Mouse (Mus musculus): Measurements from ENCODE around the gene Hmgcr.

The Hmgcr gene

GRCm38 (mm10) chr13:96670406-96671077, at the start of gene Hmgcr:
TSS of gene Hmgcr (minus strand) at chr13:96670936.
- peak; percentile 99 for DNase-seq

DNA sequence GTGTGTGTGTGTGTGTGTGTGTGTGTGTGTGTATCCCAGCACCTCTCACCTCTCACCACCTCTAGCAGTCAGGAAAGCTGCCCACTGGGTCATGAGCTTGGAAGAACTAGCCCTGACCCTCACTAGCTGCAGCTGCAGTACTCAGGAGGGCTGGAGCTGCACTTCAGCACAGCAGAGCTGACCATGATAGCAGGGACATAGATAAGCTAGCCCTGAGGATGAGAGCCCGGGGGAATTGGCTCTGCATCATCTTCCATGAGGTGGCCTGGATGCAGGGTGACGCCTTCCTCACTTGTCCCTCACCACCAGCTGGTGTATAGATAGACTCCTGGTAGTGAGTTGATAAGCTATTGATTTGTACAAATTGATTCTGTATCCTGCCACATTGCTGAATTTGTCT, 49.3 kb upstream of the Hmgcr start:
- DNase-seq: no peak

DNA sequence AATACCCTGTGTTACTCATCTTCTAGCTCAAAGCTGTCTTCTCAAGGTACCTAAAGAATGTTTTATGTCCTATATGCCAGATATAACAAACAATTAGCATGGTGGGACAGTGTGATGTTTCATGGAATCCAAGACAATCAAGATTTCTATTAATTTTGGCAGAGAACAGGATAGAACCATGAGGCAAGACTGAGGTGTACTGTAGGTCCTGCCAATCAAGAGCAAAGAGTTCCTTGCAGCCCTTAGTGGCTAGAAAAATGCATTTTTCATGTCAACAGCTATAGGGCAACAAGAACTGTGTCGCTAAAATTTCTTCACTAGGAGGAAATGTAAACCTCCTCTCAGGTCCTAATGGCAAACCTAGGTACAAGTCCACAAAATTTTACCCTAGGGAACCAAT, 47.1 kb upstream of the Hmgcr start:
- DNase-seq: no peak

DNA sequence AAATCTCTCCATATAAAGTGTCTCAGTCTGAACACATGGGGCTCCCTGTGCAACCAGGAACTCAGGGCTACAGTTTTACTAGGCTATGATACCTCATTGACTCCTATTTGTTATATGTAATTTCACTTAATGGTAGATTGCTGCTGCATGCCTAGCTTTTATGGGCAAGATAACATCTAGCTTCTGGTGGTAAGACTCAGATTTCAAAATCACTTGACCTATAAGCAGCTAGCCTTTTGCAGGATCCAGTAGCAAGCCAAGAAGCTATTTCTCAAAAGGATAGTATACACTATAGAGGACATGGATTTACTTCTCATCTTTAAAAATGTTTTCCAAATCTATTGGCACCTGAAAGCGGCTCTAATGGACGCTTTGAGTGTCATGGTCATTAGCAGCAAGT, 45.6 kb upstream of the Hmgcr start:
- DNase-seq: no peak

DNA sequence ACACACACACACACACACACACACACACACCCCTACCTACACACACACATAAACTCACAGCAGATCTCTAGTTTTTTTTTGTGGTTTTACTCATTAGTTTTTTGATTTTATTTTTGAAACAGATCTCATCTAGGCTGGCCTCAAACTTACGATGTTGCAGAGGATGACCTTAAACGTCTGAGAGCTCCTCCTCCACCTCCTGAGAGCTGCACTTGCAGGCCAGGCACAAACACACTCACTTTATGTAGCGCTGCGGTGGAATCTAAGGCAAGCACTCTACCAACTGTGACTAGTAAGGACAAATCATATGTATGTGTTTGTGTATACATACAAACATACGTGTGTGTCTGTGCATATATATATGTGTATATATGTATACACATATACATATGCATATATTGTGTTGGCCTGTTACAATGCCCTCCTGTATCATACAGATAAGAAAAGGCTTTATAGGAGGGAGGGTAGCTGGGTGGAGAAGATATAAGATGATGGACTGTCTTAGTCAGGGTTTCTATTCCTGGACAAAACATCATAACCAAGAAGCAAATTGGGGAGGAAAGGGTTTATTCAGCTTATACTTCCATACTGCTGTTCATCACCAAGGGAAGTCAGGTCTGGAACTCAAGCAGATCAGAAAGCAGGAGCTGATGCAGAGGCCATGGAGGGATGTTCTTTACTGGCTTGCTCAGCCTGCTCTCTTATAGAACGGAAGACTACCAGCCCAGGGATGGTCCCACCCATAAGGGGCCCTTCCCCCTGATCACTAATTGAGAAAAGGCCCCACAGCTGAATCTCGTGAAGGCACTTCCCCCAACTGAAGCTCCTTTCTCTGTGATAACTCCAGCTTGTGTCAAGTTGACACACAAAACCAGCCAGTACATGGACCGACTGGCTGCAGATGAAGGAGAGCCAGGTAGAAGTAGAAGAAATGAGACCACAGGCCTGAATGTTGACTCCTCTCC, 38.8 kb upstream of the Hmgcr start:
- DNase-seq: no peak

GRCm38 (mm10) chr13:96702567-96703278, 32.0 kb upstream of the Hmgcr start:
- no peak for DNase-seq

GRCm38 (mm10) chr13:96697805-96698586, 27.3 kb upstream of the Hmgcr start:
- peak; percentile 12 for DNase-seq

DNA sequence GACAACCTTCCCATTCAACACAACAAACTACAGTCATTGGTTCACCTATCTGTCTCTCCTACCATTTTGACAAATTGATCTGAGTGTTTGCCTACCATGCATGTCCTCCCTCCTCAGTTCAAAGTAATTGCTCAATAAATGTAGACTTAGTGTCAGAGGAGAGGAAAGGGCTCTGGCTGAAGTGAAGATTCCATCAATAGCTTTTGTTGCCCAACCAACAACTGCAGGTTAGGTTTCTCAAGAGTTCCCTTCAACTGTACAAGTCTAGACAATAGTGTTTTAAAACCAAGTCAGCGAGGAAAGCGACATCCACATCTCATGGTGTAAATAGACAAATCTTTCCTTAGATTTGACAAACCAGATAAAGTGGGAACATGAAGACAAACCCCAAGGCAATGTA, 24.7 kb upstream of the Hmgcr start:
- no peak for DNase-seq

DNA sequence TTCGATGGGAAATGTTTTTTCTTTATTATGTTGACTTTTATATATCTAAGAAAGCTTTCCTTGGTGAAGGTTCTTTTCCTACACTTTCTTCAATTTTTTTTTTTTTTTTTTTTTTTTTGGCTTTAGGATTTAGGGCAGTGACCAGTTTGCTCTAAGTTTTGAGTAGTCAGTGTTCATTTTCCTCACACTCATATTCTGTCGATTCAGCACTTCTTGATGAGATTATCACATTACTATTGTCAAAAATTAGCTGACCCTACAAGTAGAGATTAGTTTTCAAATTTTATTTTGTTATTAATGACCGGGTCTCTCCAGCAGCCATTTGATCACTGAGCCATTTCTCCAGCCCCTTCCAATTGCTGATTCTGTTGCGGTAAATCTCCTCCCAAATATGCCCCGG, 19.2 kb upstream of the Hmgcr start:
- no peak for DNase-seq

DNA sequence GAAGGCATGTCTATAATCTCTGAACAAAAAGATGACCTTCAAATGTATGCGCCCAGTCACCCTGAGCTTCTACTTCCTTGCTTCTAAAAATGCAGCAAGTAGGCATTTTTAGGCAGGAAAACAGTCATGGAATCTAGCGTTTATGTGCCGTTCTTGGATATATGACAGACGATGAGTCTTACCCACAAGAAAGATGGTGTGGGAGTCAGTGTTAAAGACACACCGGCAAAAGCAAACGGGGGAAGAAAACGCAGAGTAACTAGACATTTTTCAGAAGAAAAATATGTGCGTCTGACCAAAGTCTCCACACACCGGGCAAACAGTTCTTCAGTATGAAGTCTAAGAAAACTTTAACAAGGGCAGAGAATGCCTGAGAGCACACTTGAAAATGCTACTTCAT, 16.5 kb upstream of the Hmgcr start:
- peak; percentile 4 for DNase-seq

DNA sequence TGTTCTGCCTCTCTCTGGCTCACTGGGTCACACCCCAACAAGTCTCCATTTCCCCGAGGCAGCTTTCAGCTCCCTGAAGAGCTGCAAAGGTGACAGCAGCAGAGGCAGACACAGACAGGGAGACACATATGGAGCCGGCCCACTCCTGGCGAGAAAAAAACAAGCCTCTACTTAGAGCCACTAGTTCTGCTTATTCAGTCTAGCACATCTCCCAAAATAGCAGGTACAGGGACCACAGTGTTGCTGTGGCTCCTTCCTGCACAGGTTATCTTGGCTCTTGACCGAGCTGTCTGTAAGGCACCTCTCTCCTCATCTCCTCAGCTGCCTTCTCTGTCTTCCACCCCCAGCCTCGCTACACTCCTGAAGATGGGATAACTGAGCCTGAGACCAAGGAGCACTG, 14.0 kb upstream of the Hmgcr start:
- DNase-seq: no peak

DNA sequence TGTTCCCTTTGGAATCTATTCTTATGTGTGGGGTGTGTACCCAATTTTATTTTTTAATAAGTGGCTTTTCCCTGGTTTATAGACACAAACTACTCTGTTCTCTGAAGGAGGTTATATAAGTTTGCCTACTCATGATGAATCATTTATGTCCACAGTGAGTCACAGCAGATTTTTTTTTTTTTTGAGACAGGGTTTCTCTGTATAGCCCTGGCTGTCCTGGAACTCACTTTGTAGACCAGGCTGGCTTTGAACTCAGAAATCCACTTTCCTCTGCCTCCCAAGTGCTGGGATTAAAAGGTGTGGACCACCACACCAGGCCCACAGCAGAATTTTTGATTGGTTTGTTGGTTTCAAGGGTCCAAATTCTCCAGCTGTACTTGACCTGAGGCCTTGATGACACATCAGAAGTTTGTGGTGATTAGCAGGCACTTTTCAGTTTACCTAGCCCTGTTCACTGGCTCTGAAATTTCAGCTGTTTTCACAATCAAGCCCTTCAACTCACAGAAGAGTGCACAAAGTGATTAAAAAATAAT, 10.4 kb upstream of the Hmgcr start:
- DNase-seq: no peak

- DNase-seq: no peak
Measured at GRCm38 (mm10) chr13:96680163-96681087, 9.7 kb upstream of the Hmgcr start.

- DNase-seq: no peak
Measured at GRCm38 (mm10) chr13:96678616-96679015, 7.9 kb upstream of the Hmgcr start.

DNA sequence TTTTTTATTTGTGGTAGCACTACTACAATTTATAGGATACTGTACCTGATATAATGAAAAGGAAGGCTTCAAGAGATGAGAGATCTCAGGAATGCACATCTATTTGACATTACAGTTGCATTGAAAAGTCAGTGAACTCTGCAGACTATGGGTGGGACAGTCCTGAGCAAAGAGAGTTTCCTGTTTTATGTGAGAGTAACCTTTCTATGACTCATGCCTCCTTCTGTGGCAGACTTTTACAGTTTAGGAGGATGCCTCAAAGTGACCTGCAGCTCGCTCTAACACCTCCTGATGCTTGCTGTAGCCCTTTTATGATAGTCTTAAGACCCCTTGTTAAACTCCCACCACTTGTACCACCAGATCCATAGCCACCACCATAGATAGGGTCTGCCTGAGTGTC, 6.3 kb upstream of the Hmgcr start:
- no peak for DNase-seq

DNA sequence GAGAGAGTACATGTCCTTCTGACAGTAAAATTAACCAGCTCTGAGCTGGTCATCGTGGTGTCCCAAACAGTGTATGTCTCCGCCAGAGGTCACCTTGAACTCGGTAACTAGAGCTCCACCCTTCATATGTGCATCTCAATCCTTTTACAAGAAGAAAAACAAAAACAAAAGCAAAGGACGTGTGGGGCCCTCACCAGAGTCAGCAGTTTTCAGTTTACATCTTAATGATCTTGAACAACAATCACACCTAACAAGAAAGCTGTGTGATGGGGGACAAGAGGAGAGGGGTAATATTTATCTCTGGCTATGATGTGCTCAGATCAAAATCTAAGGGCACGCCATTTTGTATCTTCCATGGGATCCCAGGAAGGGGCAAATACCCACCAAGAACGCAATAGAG, 5.0 kb upstream of the Hmgcr start:
- no peak for DNase-seq

DNA sequence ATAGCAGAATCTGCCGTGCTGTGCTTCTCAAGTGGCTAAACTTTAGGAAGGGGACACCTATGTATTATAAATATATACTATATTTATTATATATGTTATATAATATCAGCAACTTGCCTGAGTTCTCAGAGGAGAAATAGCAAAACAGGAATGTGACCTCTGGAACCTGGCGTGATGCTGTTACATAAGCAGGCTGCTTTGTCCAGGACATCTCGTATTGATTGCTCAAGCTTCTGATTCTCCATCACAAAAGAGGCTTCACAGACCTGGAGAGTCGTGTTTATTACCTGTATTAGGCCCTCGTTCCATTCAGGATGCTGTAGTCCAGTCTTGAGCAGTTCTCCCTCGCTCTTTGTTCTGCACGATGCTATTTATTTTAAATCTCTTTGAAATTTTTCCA, 3.1 kb upstream of the Hmgcr start:
- DNase-seq: no peak

DNA sequence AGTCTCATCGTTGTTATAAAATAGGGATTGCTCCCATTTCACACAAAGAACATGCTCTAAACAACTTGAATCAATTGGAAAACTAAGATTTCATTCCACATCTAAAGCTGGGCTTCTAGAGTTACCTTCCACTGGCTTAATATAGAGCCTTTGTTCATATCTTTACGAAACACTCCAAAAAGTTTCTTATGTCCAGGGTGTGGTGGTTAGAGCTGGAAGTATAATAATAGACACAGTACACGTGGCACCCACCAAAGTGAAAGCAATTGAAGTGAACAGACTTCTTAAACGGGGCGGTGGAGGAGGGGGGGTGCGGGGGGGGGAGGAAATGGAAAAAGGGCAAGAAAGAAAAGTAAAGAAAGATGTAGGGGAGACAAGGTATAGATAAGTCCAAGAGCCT, 1.5 kb upstream of the Hmgcr start:
- DNase-seq: no peak

- DNase-seq: no peak
Measured at GRCm38 (mm10) chr13:96671906-96672234, 1.1 kb upstream of the Hmgcr start.

DNA sequence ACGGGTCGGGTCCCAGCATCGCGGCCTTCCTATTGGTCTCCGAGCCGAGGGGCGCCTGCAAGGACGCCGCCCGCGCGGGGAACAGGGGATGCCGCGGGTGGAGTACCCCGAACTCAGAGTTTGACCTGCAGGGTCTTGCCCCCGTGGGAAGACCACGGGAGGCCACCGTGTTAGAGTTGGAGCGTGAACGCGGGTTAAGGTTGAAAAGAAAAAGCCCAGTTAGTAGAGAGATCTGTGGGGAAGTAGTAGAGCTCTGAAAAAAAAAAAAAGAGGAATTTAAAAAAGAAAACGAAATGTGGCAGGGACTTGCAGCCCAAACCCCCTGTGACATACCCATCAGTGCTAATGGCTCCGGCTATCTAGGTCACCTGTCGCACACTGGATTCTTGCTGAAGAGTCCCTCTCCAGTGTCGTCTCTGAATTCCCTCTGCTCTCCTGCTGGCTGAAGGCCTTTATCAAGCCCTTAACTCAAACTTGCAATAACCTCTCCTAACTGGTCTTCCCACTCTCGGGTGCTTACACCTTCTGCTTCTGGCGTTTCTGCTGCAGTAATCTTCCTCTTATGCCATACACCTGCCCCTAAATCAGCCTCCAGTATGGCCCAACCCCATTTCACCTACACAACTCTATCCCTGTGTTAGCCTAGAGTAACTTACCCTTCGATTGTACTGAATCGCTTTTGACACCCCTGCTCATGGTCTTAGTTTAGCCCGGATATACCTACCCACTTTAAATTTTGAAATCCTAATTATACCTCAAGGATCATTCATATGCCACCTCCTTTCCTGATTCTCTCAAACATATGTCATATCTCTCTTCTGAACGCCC, 556 bp upstream of the Hmgcr start:
- DNase-seq: no peak

DNA sequence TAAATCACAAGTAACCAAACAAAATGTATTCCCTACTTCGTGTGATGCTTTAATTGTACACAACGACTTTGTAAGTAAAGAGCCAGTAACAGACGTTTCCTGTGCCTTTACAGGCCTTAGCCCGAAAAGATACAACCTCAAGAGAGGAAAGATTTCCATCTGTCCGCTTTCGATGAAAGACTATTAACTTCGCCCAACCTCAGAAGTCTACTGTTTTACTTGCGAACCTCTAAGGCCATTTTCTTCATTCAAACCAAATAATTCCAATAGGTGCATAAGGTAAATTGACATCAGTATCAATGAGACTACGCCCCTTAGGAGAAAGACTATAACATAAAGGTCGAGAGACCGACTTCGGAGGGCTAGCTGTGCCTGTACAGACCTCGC, 724 bp downstream of the Hmgcr start:
- no peak for DNase-seq

Data from kidney, postnatal 14 days (tissue).